Mouse (Mus musculus) hindbrain, embryonic 11.5 days (tissue): ENCODE results near the gene Cops7a. TPM values are rescaled to one million over a fixed set of nuclear protein-coding genes. Genes with fewer than 3 reads are reported as not detected.
A peak's percentile ranks its signal among the peaks of the same experiment; 100 is the strongest.

Source experiments
- ATAC-seq: fragments of 200-750 bp; cut with Nextera tagmentation; 2 replicates; pipeline ENCODE4 v1.8.0; 2017; ENCODE audit warnings: mild to moderate bottlenecking, moderate TSS enrichment, moderate library complexity; ENCODE audit not compliant: low FRiP score
- DNase-seq: peaks from one replicate; pipeline ENCODE4 v3.0.0-alpha.2; 2015; ENCODE audit warnings: low spot score
- H3K27ac ChIP-seq: fragments of 300-500 bp; sonication (generic); 2 replicates; pipeline ENCODE4 v1.5.1; 2014; ENCODE audit warnings: mild to moderate bottlenecking, low read depth, low read length
- H3K27me3 ChIP-seq: fragments of 300-500 bp; sonication (generic); 2 replicates; pipeline ENCODE4 v1.6.1; 2014; ENCODE audit warnings: mild to moderate bottlenecking, low read length, moderate library complexity, mixed read lengths; ENCODE audit not compliant: control insufficient read depth, insufficient read depth
- H3K36me3 ChIP-seq: fragments of 300-500 bp; sonication (generic); 2 replicates; pipeline ENCODE4 v1.6.1; 2014; ENCODE audit warnings: mild to moderate bottlenecking, low read length, moderate library complexity, mixed read lengths; ENCODE audit not compliant: control insufficient read depth, insufficient read depth
- H3K4me1 ChIP-seq: fragments of 300-500 bp; sonication (generic); replicated peaks from 2 replicates; pipeline ENCODE4 v1.6.1; 2014; ENCODE audit warnings: low read length, mixed read lengths; ENCODE audit not compliant: control insufficient read depth, insufficient read depth
- H3K4me2 ChIP-seq: fragments of 300-500 bp; sonication (generic); replicated peaks from 2 replicates; pipeline ENCODE4 v1.6.1; 2014; ENCODE audit warnings: mild to moderate bottlenecking, low read depth, low read length
- H3K4me3 ChIP-seq: fragments of 300-500 bp; sonication (generic); 2 replicates; pipeline ENCODE4 v1.5.1; 2014; ENCODE audit warnings: low read depth, low read length
- H3K9ac ChIP-seq: fragments of 300-500 bp; sonication (generic); 2 replicates; pipeline ENCODE4 v1.6.1; 2014; ENCODE audit warnings: low read depth, low read length
- H3K9me3 ChIP-seq: fragments of 300-500 bp; sonication (generic); 2 replicates; pipeline ENCODE4 v1.6.1; 2016; ENCODE audit warnings: low read length; ENCODE audit not compliant: control insufficient read depth
- WGBS: fragments of 180-500 bp; shearing (Covaris S2); extraction: QIAGEN DNeasy Blood & Tissue Kit; methylation state at CpG from one replicate; pipeline ENCODE4 v1.1.7; 2014; 5-methylcytosine and 5-hydroxymethylcytosine counted together
- polyA plus RNA-seq: library from polyadenylated mRNA; unstranded; fragments of >200 nt; fragmentation: Nextera tagmentation; extraction: Ambion mirVana; gene quantifications from 2 replicates; pipeline ENCODE4 v1.2.1, GENCODE M21; 2014

Gene Cops7a
- polyA plus RNA-seq = 94.3 and 99.7 TPM in 2 replicates

DNA sequence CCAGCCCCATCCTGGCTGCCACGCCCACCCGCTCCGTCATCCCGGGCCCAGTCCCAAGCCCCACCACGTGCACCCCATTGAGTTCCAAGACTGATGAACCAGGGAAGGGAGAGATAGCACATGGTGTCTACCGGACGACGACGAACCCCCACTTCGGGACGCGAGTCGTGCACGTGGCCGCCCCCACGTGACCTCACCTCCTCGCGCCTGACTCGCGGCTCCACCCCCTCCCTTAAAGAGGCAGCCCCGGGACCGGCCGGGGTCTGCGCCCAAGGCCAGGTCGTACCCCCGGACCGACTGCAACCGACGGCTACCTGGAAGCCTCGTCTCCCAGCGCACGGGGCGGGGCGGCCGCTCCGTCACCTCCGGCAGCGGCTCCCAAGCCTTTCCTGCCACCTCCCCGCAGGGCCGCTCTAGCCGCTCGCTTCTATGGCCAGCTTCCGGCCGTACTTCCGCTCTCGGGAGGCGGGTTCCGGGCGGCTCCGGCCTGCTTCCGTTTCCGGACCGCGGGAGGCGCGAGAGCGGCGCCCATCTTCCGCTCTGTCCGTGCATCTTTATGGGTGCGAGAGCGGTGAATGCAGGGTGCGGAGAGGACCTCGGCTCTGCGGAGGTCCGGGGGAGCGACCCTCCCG is at the start of gene Cops7a:
Cops7a (minus strand) TSS at position 451 of the 632 bp plus-strand sequence.
- H3K36me3 ChIP-seq = no peaks in the 10 kb centered on the region
- DNase-seq = peak; percentile 95
- peak within 1 kb of the TSS; percentile 82 for H3K4me2 ChIP-seq
- peak within 1 kb of the TSS; percentile 83 for H3K4me3 ChIP-seq
- no peaks in the 10 kb centered on the region for H3K9me3 ChIP-seq
- H3K9ac ChIP-seq = peak within 1 kb of the TSS; percentile 94
- under 1% methylated on average over 67 of the region's 68 CpGs for WGBS
- H3K27ac ChIP-seq = peak within 1 kb of the TSS; percentile 84
- H3K27me3 ChIP-seq = no peaks in the 10 kb centered on the region
- H3K4me1 ChIP-seq = no peaks in the 10 kb centered on the region; the same call in none of the 2 replicates
- ATAC-seq = peak; percentile 93

DNA sequence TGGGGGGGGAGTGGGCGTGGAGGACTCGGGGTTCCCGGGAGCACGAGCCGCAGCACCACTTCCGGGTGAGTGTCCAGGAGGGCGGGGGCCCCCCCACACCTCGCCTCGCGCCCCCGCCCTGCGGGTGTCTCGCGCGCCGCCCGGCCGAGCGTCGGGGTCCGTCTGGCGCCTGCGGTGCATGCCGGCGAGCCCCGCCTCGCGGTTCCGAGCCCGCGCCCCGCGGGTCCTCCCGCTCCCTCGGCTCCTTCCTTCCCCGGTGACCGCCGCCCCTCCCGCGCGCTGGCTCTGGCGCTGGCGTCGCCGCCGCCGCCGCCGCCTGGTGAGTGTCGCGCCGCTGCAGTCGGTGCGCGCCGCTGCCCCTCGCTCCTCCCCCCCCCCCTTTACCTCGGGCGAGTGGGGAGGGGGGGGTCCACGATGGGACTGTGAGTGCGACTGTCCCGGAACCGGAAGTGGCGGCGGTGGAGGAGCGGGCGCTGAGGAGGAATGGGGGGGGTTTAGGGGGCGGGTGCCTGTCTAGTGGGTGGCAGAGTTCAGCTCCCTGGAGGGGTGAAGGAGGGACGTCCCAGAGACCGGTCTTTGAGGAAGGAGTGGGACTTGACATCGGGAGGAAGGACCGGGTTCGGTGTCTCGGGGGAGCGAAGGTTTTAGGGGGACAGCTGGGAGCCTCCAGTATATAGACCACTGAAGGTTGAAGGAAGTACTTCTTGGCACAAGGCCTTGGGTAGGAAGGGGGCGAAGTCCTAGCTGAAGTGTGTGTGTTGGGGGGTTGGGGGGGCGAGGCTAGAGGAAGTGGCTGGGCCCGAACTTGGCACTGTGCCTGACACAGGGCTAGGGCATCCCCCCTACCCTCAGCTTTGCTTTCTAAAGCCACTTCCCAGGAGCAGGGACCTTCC is 44.1 kb upstream of the Cops7a start:
- Histone ChIP-seq H3K27ac (peak overlapping the region; percentile 98), H3K4me3 (peak overlapping the region; percentile 85), H3K36me3 (no peaks in the 10 kb centered on the region; the same call in 1 of the 2 replicates), H3K4me1 (0 out of 2 replicates have a peak, but pooled peaks cover 2% of the 10 kb centered on the region), H3K9me3 (no peaks in the 10 kb centered on the region), H3K4me2 (peak overlapping the region; percentile 72), H3K9ac (peak overlapping the region; percentile 96), H3K27me3 (no peaks in the 10 kb centered on the region)
- ATAC-seq (peak; percentile 87), DNase-seq (peak; percentile 86)
- 2% methylated on average over 17 of the region's 78 CpGs for WGBS

- 0 out of 2 replicates have a peak, but pooled peaks cover 2% of the 10 kb centered on the region for H3K4me1 ChIP-seq
- no peaks in the 10 kb centered on the region; the same call in 1 of the 2 replicates for H3K36me3 ChIP-seq
- no peaks in the 10 kb centered on the region for H3K27me3 ChIP-seq
- ATAC-seq (no peak), DNase-seq (no peak)
- peak within 1 kb of the TSS; percentile 72 for H3K4me2 ChIP-seq
- H3K9me3 ChIP-seq = no peaks in the 10 kb centered on the region
- H3K9ac ChIP-seq = peak within 1 kb of the TSS; percentile 96
- peak within 1 kb of the TSS; percentile 85 for H3K4me3 ChIP-seq
- H3K27ac ChIP-seq = peak within 1 kb of the TSS; percentile 98
- 0% methylated on average over 2 of the region's 3 CpGs for WGBS
These were observed 43.6 kb upstream of the Cops7a start, which contains the start of gene Zfp384 for GRCm38 (mm10) chr6:125009129-125009180. Gene Zfp384, plus strand, starts transcription at chr6:125009145.

GRCm38 (mm10) chr6:125008586-125009128 is 43.3 kb upstream of the Cops7a start:
- WGBS = under 1% methylated on average over 32 of the region's 34 CpGs
- Histone ChIP-seq H3K36me3 (no peaks in the 10 kb centered on the region; the same call in 1 of the 2 replicates), H3K27me3 (no peaks in the 10 kb centered on the region), H3K27ac (peak overlapping the region; percentile 98), H3K9me3 (no peaks in the 10 kb centered on the region), H3K4me1 (0 out of 2 replicates have a peak, but pooled peaks cover 2% of the 10 kb centered on the region), H3K9ac (peak overlapping the region; percentile 96), H3K4me2 (peak overlapping the region; percentile 72), H3K4me3 (peak overlapping the region; percentile 85)
- DNase-seq (peak; percentile 97), ATAC-seq (peak; percentile 97)

DNA sequence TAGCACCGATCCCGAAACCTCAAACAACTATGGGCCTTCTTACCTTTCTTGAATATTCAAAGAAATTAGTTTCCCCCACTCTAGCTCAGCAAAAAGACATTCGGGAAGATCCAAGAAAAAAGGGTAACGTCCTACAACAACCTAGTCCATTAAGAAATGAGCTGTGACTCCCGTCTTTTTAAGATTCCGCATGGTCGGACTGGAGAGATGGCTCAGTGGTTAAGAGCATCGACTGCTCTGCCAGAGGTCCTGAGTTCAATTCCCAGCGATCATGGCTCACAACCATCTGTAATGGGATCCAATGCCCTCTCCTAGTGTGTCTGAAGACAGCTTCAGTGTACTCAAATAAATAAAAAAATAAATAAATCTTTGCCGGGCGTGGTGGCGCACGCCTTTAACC is 42.7 kb upstream of the Cops7a start:
- no peaks in the 10 kb centered on the region; the same call in 1 of the 2 replicates for H3K36me3 ChIP-seq
- 0 out of 2 replicates have a peak, but pooled peaks cover 2% of the 10 kb centered on the region for H3K4me1 ChIP-seq
- peak overlapping the region; percentile 75 for H3K9ac ChIP-seq
- H3K4me3 ChIP-seq = peak overlapping the region; percentile 85
- H3K4me2 ChIP-seq = peak overlapping the region; percentile 44
- DNase-seq (peak; percentile 23), ATAC-seq (peak; percentile 0; the same call in 1 of the 2 replicates)
- no peaks in the 10 kb centered on the region for H3K27me3 ChIP-seq
- H3K27ac ChIP-seq = peak overlapping the region; percentile 98
- H3K9me3 ChIP-seq = no peaks in the 10 kb centered on the region
- 45% methylated on average over 13 of the region's 13 CpGs for WGBS

DNA sequence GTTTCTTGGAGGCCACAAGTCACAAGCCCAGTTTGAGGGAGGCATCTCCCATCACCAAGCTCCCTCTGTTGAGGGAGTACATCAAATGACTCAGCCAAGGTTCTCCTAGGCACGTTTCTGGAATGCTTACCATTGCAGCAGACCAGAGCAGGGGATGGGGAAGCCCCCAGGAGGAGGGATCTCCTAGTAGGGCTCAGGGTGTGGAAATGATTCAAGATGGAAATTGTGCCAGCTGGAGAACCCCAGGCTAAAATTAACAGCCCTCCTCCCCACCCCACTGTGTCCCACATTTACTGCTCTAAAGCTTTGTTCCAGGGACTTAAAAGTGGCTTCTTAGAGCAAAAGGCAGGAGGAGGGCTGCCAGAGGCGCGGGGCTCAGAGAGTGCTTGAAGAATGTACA is 39.7 kb upstream of the Cops7a start:
- no peak overlapping the region for H3K9ac ChIP-seq
- peaks cover 14% of the 10 kb centered on the region for H3K27me3 ChIP-seq
- ATAC-seq = no peak
- no peak overlapping the region for H3K4me2 ChIP-seq
- H3K36me3 ChIP-seq = no peaks in the 10 kb centered on the region
- whole genome bisulfite sequencing = 37% methylated on average over 3 of the region's 3 CpGs
- no peak overlapping the region for H3K27ac ChIP-seq
- H3K4me3 ChIP-seq = no peak overlapping the region
- H3K9me3 ChIP-seq = no peaks in the 10 kb centered on the region
- no peaks in the 10 kb centered on the region; the same call in 1 of the 2 replicates for H3K4me1 ChIP-seq
- DNase-seq = no peak

- no peak overlapping the region for H3K9ac ChIP-seq
- H3K27me3 ChIP-seq = peaks cover 26% of the 10 kb centered on the region
- no peaks in the 10 kb centered on the region for H3K9me3 ChIP-seq
- no peaks in the 10 kb centered on the region; the same call in 1 of the 2 replicates for H3K4me1 ChIP-seq
- ATAC-seq (no peak), DNase-seq (no peak)
- H3K4me2 ChIP-seq = no peak overlapping the region
- no peak overlapping the region for H3K27ac ChIP-seq
- H3K4me3 ChIP-seq = no peak overlapping the region
- WGBS = 48% methylated on average over 3 of the region's 3 CpGs
- H3K36me3 ChIP-seq = no peaks in the 10 kb centered on the region
These were observed 38.4 kb upstream of the Cops7a start for GRCm38 (mm10) chr6:125003706-125004105.

GRCm38 (mm10) chr6:124999546-124999945 is 34.2 kb upstream of the Cops7a start:
- Histone ChIP-seq H3K4me3 (no peak overlapping the region), H3K27me3 (peaks cover 60% of the 10 kb centered on the region), H3K4me2 (no peak overlapping the region), H3K36me3 (no peaks in the 10 kb centered on the region), H3K9me3 (no peaks in the 10 kb centered on the region), H3K9ac (no peak overlapping the region), H3K27ac (no peak overlapping the region), H3K4me1 (peaks cover 2% of the 10 kb centered on the region)
- no peak for DNase-seq
- no peak for ATAC-seq
- WGBS = 31% methylated on average over 10 of the region's 10 CpGs
